Mouse (Mus musculus) CH12.LX (cell line): ENCODE results near the gene Eef1akmt1. TPM values are rescaled to one million over a fixed set of nuclear protein-coding genes. Genes with fewer than 3 reads are reported as not detected.

Source experiments
- DNase-seq: peaks from one replicate; pipeline ENCODE4 v3.0.0-alpha.2; 2013; ENCODE audit errors: extremely low read depth
- H3K27ac ChIP-seq: 2 replicates; pipeline ENCODE4 v1.5.1; 2012; ENCODE audit warnings: low read depth, mild to moderate bottlenecking, control low read depth, moderate library complexity; ENCODE audit not compliant: insufficient read depth
- H3K27me3 ChIP-seq: replicated peaks from 2 replicates; pipeline ENCODE3; 2012; ENCODE audit warnings: inconsistent platforms
- H3K36me3 ChIP-seq, 2 experiments: replicated peaks in 1 of 2; 2 replicates each; pipeline versions ENCODE3 to v1.6.1; 2012; ENCODE audit warnings: inconsistent platforms in 1 of 2, low read length in 1 of 2, mild to moderate bottlenecking in 1 of 2, mixed read lengths in 1 of 2, moderate library complexity in 1 of 2; ENCODE audit not compliant: control insufficient read depth in 1 of 2, insufficient read depth in 1 of 2
- H3K4me1 ChIP-seq, 2 experiments: 2 replicates each; pipeline ENCODE4 v1.6.1; 2012; ENCODE audit warnings: inconsistent platforms in 1 of 2, moderate library complexity in 1 of 2; ENCODE audit not compliant: insufficient read depth in 2 of 2, control insufficient read depth in 1 of 2
- H3K4me2 ChIP-seq: 2 replicates; pipeline ENCODE4 v1.6.1; 2012; ENCODE audit warnings: low read depth, mild to moderate bottlenecking, control low read depth; ENCODE audit not compliant: poor library complexity, insufficient read depth, severe bottlenecking
- H3K4me3 ChIP-seq, 3 experiments: fragments of 150-350 bp in 1 of 3; sonication (generic) in 1 of 3; replicated peaks in 1 of 3; 2 replicates each; pipeline versions ENCODE3 to v1.5.1; 2011 to 2012; ENCODE audit warnings: low read depth in 2 of 3, low read length in 2 of 3, mild to moderate bottlenecking in 2 of 3, moderate library complexity in 2 of 3, control low read depth in 1 of 3, improper control_type of control experiment in 1 of 3, inconsistent platforms in 1 of 3, mixed read lengths in 1 of 3; ENCODE audit not compliant: poor library complexity in 1 of 3
- H3K79me2 ChIP-seq: replicated peaks from 2 replicates; pipeline ENCODE4 v1.6.1; 2012; ENCODE audit warnings: mild to moderate bottlenecking, moderate library complexity; ENCODE audit not compliant: control insufficient read depth, poor library complexity, insufficient read depth, severe bottlenecking; ENCODE audit errors: extremely low read depth
- H3K9ac ChIP-seq: 2 replicates; pipeline ENCODE4 v1.6.1; 2012; ENCODE audit warnings: low read depth, mild to moderate bottlenecking, control low read depth, moderate library complexity; ENCODE audit not compliant: insufficient read depth
- H3K9me3 ChIP-seq: replicated peaks from 2 replicates; pipeline ENCODE3; 2012; ENCODE audit warnings: low read length, inconsistent platforms, mixed read lengths
- BHLHE40 ChIP-seq: IDR thresholded peaks from 2 replicates; pipeline ENCODE4 v1.6.1; 2011; ENCODE audit warnings: mild to moderate bottlenecking, low read depth, low read length, improper control_type of control experiment
- CHD1 ChIP-seq: IDR thresholded peaks from 2 replicates; pipeline ENCODE4 v1.6.1; 2012; ENCODE audit warnings: low read depth, low read length, improper control_type of control experiment, inconsistent platforms
- CHD2 ChIP-seq: IDR thresholded peaks from 2 replicates; pipeline ENCODE4 v1.6.1; 2011; ENCODE audit warnings: low read length, improper control_type of control experiment
- CTCF ChIP-seq, 2 experiments: IDR thresholded peaks in 1 of 2; conservative IDR thresholded peaks in 1 of 2; 2 replicates each; pipeline ENCODE4 v1.5.1; 2011 to 2012; ENCODE audit warnings: low read depth in 2 of 2, low read length in 2 of 2, improper control_type of control experiment in 1 of 2, inconsistent platforms in 1 of 2, mild to moderate bottlenecking in 1 of 2, moderate library complexity in 1 of 2
- E2F4 ChIP-seq: IDR thresholded peaks from 2 replicates; pipeline ENCODE4 v1.6.1; 2011; ENCODE audit warnings: low read depth, low read length, improper control_type of control experiment; ENCODE audit not compliant: insufficient replicate concordance
- ELF1 ChIP-seq: IDR thresholded peaks from 2 replicates; pipeline ENCODE4 v1.6.1; 2014; ENCODE audit warnings: low read depth, mild to moderate bottlenecking, inconsistent platforms, low read length, improper control_type of control experiment
- EP300 ChIP-seq: IDR thresholded peaks from 2 replicates; pipeline ENCODE4 v1.6.1; 2011; ENCODE audit warnings: low read length, improper control_type of control experiment
- ETS1 ChIP-seq: conservative IDR thresholded peaks from 2 replicates; pipeline ENCODE4 v1.6.1; 2012; ENCODE audit warnings: low read depth, mild to moderate bottlenecking, inconsistent platforms, low read length, improper control_type of control experiment, moderate library complexity
- GABPA ChIP-seq: IDR thresholded peaks from 2 replicates; pipeline ENCODE4 v1.6.1; 2012; ENCODE audit warnings: low read depth, low read length, improper control_type of control experiment, inconsistent platforms; ENCODE audit not compliant: insufficient replicate concordance
- HCFC1 ChIP-seq: IDR thresholded peaks from 2 replicates; pipeline ENCODE4 v1.6.1; 2012; ENCODE audit warnings: low read depth, mild to moderate bottlenecking, inconsistent platforms, low read length, improper control_type of control experiment
- IRF4 ChIP-seq: IDR thresholded peaks from 2 replicates; pipeline ENCODE4 v1.6.1; 2014; ENCODE audit warnings: low read depth, mild to moderate bottlenecking, inconsistent platforms, low read length, improper control_type of control experiment
- JUN ChIP-seq: IDR thresholded peaks from 2 replicates; pipeline ENCODE4 v1.6.1; 2011; ENCODE audit warnings: low read depth, mild to moderate bottlenecking, low read length, improper control_type of control experiment, moderate library complexity; ENCODE audit not compliant: insufficient read depth
- JUND ChIP-seq: conservative IDR thresholded peaks from 2 replicates; pipeline ENCODE4 v1.6.1; 2011; ENCODE audit warnings: low read depth, low read length, improper control_type of control experiment
- KAT2A ChIP-seq: IDR thresholded peaks from 2 replicates; pipeline ENCODE4 v1.6.1; 2012; ENCODE audit warnings: low read length, improper control_type of control experiment, inconsistent platforms; ENCODE audit not compliant: insufficient replicate concordance
- MAFK ChIP-seq: IDR thresholded peaks from 2 replicates; pipeline ENCODE4 v1.6.1; 2011; ENCODE audit warnings: low read length, improper control_type of control experiment; ENCODE audit not compliant: insufficient replicate concordance
- MAX ChIP-seq: IDR thresholded peaks from 2 replicates; pipeline ENCODE4 v1.6.1; 2011; ENCODE audit warnings: low read length, improper control_type of control experiment
- MAZ ChIP-seq: IDR thresholded peaks from 2 replicates; pipeline ENCODE4 v1.6.1; 2012; ENCODE audit warnings: low read depth, mild to moderate bottlenecking, inconsistent platforms, low read length, improper control_type of control experiment, moderate library complexity
- MEF2A ChIP-seq: IDR thresholded peaks from 2 replicates; pipeline ENCODE4 v1.6.1; 2014; ENCODE audit warnings: low read depth, mild to moderate bottlenecking, inconsistent platforms, low read length, improper control_type of control experiment, borderline replicate concordance
- MXI1 ChIP-seq: IDR thresholded peaks from 2 replicates; pipeline ENCODE4 v1.6.1; 2011; ENCODE audit warnings: mild to moderate bottlenecking, low read depth, low read length, improper control_type of control experiment
- MYC ChIP-seq: IDR thresholded peaks from 2 replicates; pipeline ENCODE4 v1.6.1; 2011; ENCODE audit warnings: low read depth, mild to moderate bottlenecking, improper control_type of control experiment, low read length
- NELFE ChIP-seq: IDR thresholded peaks from 2 replicates; pipeline ENCODE4 v1.6.1; 2011; ENCODE audit warnings: low read depth, low read length, improper control_type of control experiment
- NRF1 ChIP-seq: IDR thresholded peaks from 2 replicates; pipeline ENCODE4 v1.6.1; 2014; ENCODE audit warnings: low read depth, mild to moderate bottlenecking, inconsistent platforms, low read length, improper control_type of control experiment, moderate library complexity
- PAX5 ChIP-seq: IDR thresholded peaks from 2 replicates; pipeline ENCODE4 v1.6.1; 2012; ENCODE audit warnings: low read length, inconsistent platforms, mixed read lengths
- POLR2A ChIP-seq: IDR thresholded peaks from 2 replicates; pipeline ENCODE4 v1.6.1; 2011; ENCODE audit warnings: low read depth, mild to moderate bottlenecking, improper control_type of control experiment, low read length
- POLR2AphosphoS2 ChIP-seq: IDR thresholded peaks from 2 replicates; pipeline ENCODE4 v1.6.1; 2011; ENCODE audit warnings: low read depth, low read length, improper control_type of control experiment
- RAD21 ChIP-seq: IDR thresholded peaks from 2 replicates; pipeline ENCODE4 v1.6.1; 2011; ENCODE audit warnings: low read depth, mild to moderate bottlenecking, low read length, improper control_type of control experiment, moderate library complexity
- RCOR1 ChIP-seq: conservative IDR thresholded peaks from 2 replicates; pipeline ENCODE4 v1.6.1; 2012; ENCODE audit warnings: low read depth, mild to moderate bottlenecking, inconsistent platforms, low read length, improper control_type of control experiment
- SIN3A ChIP-seq: IDR thresholded peaks from 2 replicates; pipeline ENCODE4 v1.6.1; 2012; ENCODE audit warnings: low read length, improper control_type of control experiment, inconsistent platforms
- TBP ChIP-seq: conservative IDR thresholded peaks from 2 replicates; pipeline ENCODE4 v1.6.1; 2011; ENCODE audit warnings: low read depth, low read length, improper control_type of control experiment
- TCF12 ChIP-seq: IDR thresholded peaks from 2 replicates; pipeline ENCODE4 v1.6.1; 2014; ENCODE audit warnings: low read depth, mild to moderate bottlenecking, inconsistent platforms, low read length, improper control_type of control experiment
- UBTF ChIP-seq: IDR thresholded peaks from 2 replicates; pipeline ENCODE4 v1.6.1; 2012; ENCODE audit warnings: low read depth, mild to moderate bottlenecking, inconsistent platforms, low read length, improper control_type of control experiment, moderate library complexity
- USF1 ChIP-seq: IDR thresholded peaks from 2 replicates; pipeline ENCODE4 v1.6.1; 2014; ENCODE audit warnings: low read depth, mild to moderate bottlenecking, inconsistent platforms, low read length, improper control_type of control experiment
- USF2 ChIP-seq: conservative IDR thresholded peaks from 2 replicates; pipeline ENCODE4 v1.6.1; 2011; ENCODE audit warnings: low read depth, low read length, improper control_type of control experiment
- ZC3H11A ChIP-seq: IDR thresholded peaks from 2 replicates; pipeline ENCODE4 v1.6.1; 2012; ENCODE audit warnings: low read depth, mild to moderate bottlenecking, inconsistent platforms, low read length, improper control_type of control experiment
- ZKSCAN1 ChIP-seq: IDR thresholded peaks from 2 replicates; pipeline ENCODE4 v1.6.1; 2012; ENCODE audit warnings: low read depth, inconsistent platforms, low read length, improper control_type of control experiment, borderline replicate concordance
- ZMIZ1 ChIP-seq: IDR thresholded peaks from 2 replicates; pipeline ENCODE4 v1.6.1; 2012; ENCODE audit warnings: low read depth, mild to moderate bottlenecking, inconsistent platforms, low read length, improper control_type of control experiment
- ZNF384 ChIP-seq: IDR thresholded peaks from 2 replicates; pipeline ENCODE4 v1.6.1; 2012; ENCODE audit warnings: low read depth, low read length, improper control_type of control experiment, inconsistent platforms
- dilution Hi-C: fragments of 300-500 bp; cut with MboI; formaldehyde crosslinking; loops from 2 replicates; pipeline ENCODE4 v1.14.3; 2020; ENCODE audit warnings: low sequenced_read_pairs; ENCODE audit not compliant: extremely low pct_unique_long_range_greater_than_20kb, extremely low pct_ligation_motif_present
- in situ Hi-C: fragments of 300-500 bp; cut with MboI; formaldehyde crosslinking; loops from 3 replicates; pipeline ENCODE4 v1.14.3; 2019; ENCODE audit warnings: low sequenced_read_pairs, low pct_ligation_motif_present, low pct_unique_long_range_greater_than_20kb, mixed read lengths
- polyA plus RNA-seq: library from polyadenylated mRNA; unstranded; fragments of >175 nt; gene quantifications from 2 replicates; pipeline ENCODE4 v1.2.1, GENCODE M21; 2012; ENCODE audit warnings: low read depth; ENCODE audit not compliant: insufficient read length
- total RNA-seq, 2 experiments: library from RNA; depleted of rRNA; stranded (reverse); fragments of 300-350 nt in 1 of 2; fragments of >200 nt in 1 of 2; gene quantifications; 2 replicates each; pipeline ENCODE4 v1.2.3; 2012 to 2014

Eef1akmt1 gene
- total RNA-seq (2012; rRNA removed) (52.2 and 69.5 TPM in 2 replicates), total RNA-seq (2014; rRNA removed) (105 and 110 TPM in 2 replicates), polyA plus RNA-seq (74.5 and 81.2 TPM in 2 replicates)

- H3K4me2 ChIP-seq, result peak within 1 kb of the TSS; percentile 86
- in situ Hi-C loops, result no loop called here
- dilution Hi-C loops, result no loop called here
- H3K27ac ChIP-seq, result no peak within 1 kb of the TSS
- DNase-seq, result peak; percentile 96
- H3K9ac ChIP-seq, result peak within 1 kb of the TSS; percentile 88
- H3K79me2 ChIP-seq, result 0 out of 2 replicates have a peak, but pooled peaks cover 2% of the 10 kb centered on the region
- H3K4me1 ChIP-seq, result peaks cover 0 to 17% of the 10 kb centered on the region in 2 experiments; a peak in 1 of 4 replicates
- H3K9me3 ChIP-seq, result peaks cover 4% of the 10 kb centered on the region
- peak within 1 kb of the TSS; percentile 76 to 89 (median 88) for H3K4me3 ChIP-seq
- H3K36me3 ChIP-seq, result peaks cover under 1 to 27% of the 10 kb centered on the region in 2 experiments
- no peaks in the 10 kb centered on the region for H3K27me3 ChIP-seq
- TF ChIP-seq SIN3A, result peak; percentile 87
- TF ChIP-seq MYC, result peak; percentile 77
- TF ChIP-seq USF2, result no peak
- no peak for TF ChIP-seq CTCF (conservative IDR thresholded peaks at IDR 0.05 in 1 of 2, IDR thresholded peaks at IDR 0.05 in 1 of 2; ENCODE audit: low read depth in 2 of 2, low read length in 2 of 2)
- TF ChIP-seq BHLHE40, result 0 out of 2 replicates have a peak, but pooled peaks have one; percentile 20
- TF ChIP-seq HCFC1, result peak; percentile 75
- TF ChIP-seq POLR2AphosphoS2, result peak; percentile 95
- no peak; the same call in 1 of the 2 replicates for TF ChIP-seq ETS1
- TF ChIP-seq E2F4, result peak; percentile 73; the same call in 1 of the 2 replicates
- TF ChIP-seq MXI1, result peak; percentile 87; the same call in 1 of the 2 replicates
- TF ChIP-seq EP300, result no peak
- TF ChIP-seq IRF4, result no peak; the same call in 1 of the 2 replicates
- no peak for TF ChIP-seq MAFK
- TF ChIP-seq GABPA, result no peak
- no peak for TF ChIP-seq USF1
- TF ChIP-seq MAZ, result peak; percentile 87; the same call in 1 of the 2 replicates
- TF ChIP-seq ELF1, result peak; percentile 90
- peak; percentile 89 for TF ChIP-seq TCF12
- no peak for TF ChIP-seq RCOR1
- no peak for TF ChIP-seq PAX5
- TF ChIP-seq NELFE, result peak; percentile 96
- peak; percentile 95 for TF ChIP-seq NRF1
- TF ChIP-seq JUN, result no peak
- TF ChIP-seq RAD21, result no peak
- TF ChIP-seq KAT2A, result peak; percentile 49; the same call in 1 of the 2 replicates
- TF ChIP-seq CHD2, result peak; percentile 86
- TF ChIP-seq TBP, result peak; percentile 96
- 0 out of 2 replicates have a peak, but pooled peaks have one; percentile 27 for TF ChIP-seq JUND
- peak; percentile 94 for TF ChIP-seq ZMIZ1
- no peak for TF ChIP-seq CHD1
- TF ChIP-seq ZKSCAN1, result no peak
- TF ChIP-seq MAX, result peak; percentile 63
- peak; percentile 60; the same call in 1 of the 2 replicates for TF ChIP-seq MEF2A
- no peak for TF ChIP-seq ZNF384
- TF ChIP-seq UBTF, result no peak
- no peak for TF ChIP-seq ZC3H11A
- peak; percentile 98 for TF ChIP-seq POLR2A
These were observed at the start of gene Eef1akmt1 for GRCm38 (mm10) chr14:57571155-57572133. Eef1akmt1 (minus strand) TSS chr14:57571612.
